Mouse (Mus musculus) liver, adult 10 weeks (tissue): ENCODE results near the gene Dcp1b. TPM values are rescaled to one million over a fixed set of nuclear protein-coding genes. Genes with fewer than 3 reads are reported as not detected.

Experiments
- polyA plus RNA-seq: library from polyadenylated mRNA; stranded (reverse); fragments of 350-450 nt; fragmentation: Illumina TruSeq; extraction: RNeasy Lipid Tissue Mini Kit (QIAGEN cat#74804); gene quantifications from one replicate; pipeline ENCODE4 v1.2.3, GENCODE M21; 2014; ENCODE audit warnings: low read depth, low replicate concordance

Dcp1b gene
- polyA plus RNA-seq, result 1.2 TPM

GRCm38 (mm10) chr6:119175078-119175853 lies at the start of gene Dcp1b:
Gene Dcp1b, plus strand, starts transcription at chr6:119175253.

DNA sequence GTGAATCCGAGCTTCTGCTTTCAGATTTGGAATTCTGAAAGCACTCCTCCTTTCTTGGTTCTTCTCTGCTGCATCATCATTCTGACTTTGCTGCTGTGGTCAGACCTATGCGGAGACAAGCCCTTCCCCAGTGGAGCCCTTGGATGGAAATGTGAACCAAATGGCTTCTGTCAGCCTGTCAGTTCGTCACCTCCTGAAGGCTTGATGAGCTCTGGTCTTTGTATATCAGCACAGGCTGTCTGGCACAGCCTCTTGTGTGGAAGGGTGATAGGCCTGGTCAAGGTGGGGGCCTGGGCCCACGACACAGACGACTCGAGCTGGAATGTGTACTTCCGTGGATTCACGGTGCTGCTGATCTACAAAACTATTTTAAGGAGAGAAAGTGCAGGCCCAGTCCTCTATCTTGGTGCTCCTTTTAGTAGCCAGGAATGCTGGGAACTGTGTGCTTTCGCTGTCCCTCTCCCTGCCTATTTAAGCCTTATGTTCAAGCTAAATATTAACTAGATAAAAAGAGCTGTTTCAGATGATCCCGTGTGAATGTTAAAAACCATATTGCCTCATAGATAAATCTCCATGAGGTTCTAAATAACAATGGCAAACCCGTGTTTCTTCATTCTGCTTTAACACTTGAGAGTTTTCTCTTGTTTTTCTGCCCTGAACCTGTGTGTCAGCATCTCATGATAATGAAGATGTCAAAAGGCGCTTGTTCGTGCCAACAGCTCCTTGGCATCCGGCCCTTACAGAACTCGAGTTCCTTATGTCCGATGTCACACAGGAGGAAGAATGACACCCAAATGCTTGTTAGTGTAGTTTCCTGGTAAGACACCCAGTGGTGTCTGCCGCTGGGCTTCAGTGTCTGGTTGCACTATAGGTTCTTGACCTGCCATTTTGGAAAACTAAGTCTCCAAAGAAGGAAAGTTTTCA lies 21.6 kb downstream of the Dcp1b start, which contains the start of gene Cacna1c:
Gene Cacna1c, minus strand, starts transcription at position 37 of the 924 bp plus-strand sequence.

DNA sequence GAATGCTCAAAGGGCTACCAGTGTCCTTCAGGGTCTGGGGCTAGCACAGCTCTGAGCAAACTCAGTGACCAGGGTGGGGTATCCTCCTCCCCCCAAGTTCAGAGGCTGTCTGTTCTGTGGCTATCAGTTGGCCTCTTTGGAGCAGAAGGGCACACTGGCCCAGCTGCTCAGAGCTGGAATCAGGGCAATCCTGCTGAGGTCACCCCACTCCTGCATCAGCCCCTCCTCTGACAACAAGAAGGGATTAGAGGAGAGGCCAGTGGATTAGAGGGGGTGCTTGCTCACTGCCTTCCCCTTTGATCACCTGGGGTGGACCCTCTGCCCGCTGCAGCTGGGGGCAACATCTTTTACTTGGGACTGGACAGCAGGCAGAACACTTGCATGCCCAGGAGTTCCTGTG lies 61.2 kb downstream of the Dcp1b start, which contains the start of gene Cacna2d4:
Gene Cacna2d4, plus strand, starts transcription at position 286 of the 400 bp plus-strand sequence.

Other genes with a start within 250 kb of the Dcp1b start
- not detected for gene Cacna1c, start 21.2 kb downstream of the Dcp1b start, polyA plus RNA-seq
- not detected for gene Cacna2d4, start 61.3 kb downstream of the Dcp1b start, polyA plus RNA-seq
- gene Lrtm2, start 155.5 kb downstream of the Dcp1b start, polyA plus RNA-seq, result not detected
- gene Adipor2, start 242.5 kb downstream of the Dcp1b start, polyA plus RNA-seq, result 236 TPM